Mouse (Mus musculus): ENCODE results near the gene Dst.

Gene Dst

DNA sequence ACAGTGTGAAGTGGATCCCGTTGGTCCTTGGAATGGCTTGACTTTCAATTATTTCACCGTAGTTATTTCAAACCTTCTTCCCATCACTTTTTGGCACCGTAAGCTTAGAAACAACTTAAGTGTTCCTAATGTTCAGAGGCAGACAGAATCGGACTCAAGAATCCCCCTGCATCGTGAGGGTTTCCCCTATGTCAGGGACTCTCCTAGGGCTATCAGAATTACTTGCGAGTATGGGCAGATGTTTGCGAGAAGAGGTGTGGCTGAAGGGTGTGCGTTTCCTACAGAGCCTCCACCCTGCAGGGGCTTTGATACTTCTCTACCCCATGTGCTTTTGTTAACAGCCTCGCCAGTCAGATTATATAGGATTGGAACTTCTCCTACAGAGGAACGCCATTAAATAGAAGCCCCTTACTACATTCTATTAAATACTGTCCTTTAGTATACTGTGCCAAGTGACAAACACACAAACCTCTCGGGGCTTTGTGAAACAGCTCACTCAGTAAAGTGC lies 312.1 kb downstream of the Dst start:
- no peak for DNase-seq (ENCODE audit: low read depth, low spot score)

DNA sequence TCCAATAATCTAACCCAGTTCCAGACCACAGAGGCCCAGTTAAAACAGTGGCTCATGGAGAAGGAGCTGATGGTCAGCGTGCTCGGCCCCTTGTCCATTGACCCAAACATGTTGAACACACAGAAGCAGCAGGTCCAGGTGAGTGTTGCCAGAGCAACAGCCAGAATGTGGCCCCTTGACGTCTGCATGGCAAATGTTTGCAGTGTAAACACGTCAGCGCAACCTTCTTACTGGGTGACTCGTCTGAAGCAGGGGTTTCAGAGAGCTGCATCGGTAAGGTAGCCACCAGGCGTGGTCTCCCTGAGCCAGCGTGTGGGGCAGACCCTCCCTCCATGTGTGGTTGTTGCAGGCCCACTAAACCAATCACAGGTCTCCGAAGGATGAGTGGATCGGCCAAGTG lies 315.8 kb downstream of the Dst start:
- no peak for DNase-seq (ENCODE audit: low read depth, low spot score)

DNA sequence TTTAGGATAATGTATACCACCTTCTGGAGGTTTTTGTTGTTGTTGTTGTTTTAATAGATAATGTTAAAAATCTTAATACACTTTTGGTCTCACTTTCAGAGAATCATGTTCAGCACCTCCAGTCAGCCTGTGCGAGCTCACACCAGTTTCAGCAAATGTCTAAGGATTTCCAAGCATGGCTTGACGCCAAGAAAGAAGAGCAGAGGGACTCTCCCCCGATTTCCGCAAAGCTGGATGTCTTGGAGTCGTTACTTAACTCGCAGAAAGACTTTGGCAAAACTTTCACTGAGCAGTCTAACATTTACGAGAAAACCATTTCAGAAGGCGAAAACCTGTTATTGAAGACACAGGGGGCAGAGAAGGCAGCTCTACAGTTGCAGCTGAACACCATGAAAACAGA lies 319.7 kb downstream of the Dst start:
- DNase-seq (ENCODE audit: low read depth, low spot score) = no peak

DNA sequence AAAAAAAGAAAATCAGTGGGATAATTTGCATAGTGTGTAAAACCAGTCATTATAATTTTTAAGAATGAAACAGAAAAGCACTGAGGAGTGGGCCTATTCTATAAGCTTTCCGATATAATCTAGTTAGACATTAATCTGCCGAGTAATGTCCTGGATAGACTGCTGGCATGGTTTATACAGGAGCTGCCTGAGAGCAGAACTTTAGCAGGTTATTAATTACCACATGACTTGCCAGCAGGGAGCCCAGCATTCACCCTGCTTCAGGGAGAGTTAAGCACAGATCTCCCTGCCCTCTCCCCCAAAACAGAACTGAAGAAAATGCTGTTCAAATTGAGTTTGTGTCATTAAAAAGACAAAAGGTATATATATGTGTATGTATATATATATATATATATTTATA lies 323.0 kb downstream of the Dst start:
- DNase-seq (ENCODE audit: low read depth, low spot score) = no peak

DNA sequence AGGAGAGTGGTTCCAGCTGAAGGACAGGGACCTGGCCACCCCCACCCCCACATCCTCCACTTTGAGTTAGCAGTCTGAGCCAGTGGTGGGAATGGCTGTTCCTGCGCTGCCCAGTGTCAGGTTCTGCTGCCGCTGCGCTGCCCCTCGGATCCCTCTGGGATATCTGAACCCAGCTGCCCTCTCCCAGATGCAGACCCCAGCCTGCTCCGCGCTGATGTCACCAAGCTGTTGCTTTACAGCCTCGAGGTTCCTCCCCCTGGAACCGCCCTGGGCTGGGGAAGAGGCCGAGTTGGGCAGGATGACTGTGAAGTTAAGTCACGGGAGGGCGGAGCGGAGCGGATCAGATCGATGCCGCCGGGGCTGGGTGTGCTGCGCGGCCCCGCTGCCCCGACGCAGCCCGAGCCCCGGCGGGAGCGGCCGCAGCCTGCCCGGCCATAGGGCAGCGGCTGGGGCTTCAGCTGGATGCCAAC lies 328.3 kb downstream of the Dst start:
- DNase-seq (ENCODE audit: low read depth, low spot score) = peak; percentile 68

DNA sequence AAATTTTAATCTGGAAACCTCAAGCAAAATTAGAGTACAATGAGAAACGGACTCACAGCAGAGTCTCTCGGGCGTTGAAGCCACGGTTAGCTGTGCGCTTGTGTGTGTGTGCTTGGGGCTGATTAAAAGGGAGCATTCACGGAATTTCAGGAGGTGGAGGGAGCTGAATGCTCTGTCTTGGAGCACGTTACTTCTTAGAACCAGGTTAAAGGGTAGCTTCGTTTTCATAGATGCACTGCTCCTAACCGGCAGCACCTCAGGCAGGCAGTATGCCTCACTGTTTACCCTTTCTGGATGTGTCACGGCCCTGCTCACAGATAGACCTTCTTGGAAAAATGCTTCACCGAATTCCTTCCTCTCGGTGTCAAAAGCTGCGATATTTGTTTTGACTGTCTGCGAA lies 329.2 kb downstream of the Dst start:
- no peak for DNase-seq (ENCODE audit: low read depth, low spot score)

DNA sequence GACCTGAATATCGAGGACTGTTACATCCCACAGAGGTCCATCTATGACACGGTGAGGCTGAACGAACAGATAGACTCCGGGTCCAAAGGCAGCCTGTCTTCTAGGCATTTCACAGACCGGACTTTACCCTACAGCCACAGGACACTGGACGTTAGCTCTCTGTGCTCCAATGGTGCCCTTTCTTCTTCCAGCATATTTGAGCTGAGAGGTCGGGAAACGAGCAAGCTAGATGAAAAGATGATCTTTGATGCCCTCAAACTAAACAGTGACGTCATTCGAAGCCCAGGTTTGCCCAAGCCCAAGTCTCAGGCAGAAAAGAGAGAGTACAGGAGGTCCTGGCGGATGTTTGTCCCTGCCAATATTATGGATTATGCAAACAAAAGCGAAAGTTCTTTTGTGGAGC lies 329.7 kb downstream of the Dst start:
- DNase-seq (ENCODE audit: low read depth, low spot score) = no peak

DNA sequence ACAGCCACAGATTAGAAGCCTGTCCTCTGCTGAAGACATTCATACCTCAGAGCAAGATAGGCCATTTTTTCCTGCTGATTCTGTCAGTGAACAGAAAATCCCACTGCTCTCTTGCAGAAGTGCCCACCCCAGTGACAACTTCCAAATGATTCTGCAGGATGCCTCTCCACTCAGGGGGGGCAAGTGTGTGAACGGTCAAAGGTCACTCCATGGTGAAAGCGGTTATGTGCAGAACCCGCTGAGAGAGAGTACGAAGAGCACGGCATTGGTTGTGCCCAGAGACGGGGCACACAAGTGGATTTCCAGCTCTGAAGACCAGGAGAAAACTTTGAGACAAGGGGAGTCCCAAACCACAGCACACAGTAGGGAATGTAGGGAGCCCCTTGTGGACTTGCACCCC lies 330.2 kb downstream of the Dst start:
- no peak for DNase-seq (ENCODE audit: low read depth, low spot score)

DNA sequence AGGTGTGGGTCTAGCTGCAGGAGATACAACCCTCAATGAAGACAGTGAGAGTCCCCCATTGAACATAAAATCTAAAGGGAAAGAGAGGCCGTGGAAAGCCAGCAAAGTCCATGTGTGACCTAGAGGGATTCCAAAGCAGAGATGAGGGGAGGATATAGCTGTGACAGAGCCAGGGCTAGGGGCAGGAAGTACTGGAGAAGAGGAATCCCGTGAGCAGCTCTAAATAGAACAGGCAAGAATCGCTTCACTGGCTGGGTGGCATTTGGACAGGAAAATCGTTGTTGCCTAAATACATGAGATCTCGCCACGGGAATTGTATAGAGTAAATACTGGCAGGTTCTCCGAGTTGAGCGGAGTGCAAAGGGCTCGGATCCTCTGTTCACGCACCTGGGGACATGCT lies 336.7 kb downstream of the Dst start:
- DNase-seq (ENCODE audit: low read depth, low spot score) = peak; percentile 28

DNA sequence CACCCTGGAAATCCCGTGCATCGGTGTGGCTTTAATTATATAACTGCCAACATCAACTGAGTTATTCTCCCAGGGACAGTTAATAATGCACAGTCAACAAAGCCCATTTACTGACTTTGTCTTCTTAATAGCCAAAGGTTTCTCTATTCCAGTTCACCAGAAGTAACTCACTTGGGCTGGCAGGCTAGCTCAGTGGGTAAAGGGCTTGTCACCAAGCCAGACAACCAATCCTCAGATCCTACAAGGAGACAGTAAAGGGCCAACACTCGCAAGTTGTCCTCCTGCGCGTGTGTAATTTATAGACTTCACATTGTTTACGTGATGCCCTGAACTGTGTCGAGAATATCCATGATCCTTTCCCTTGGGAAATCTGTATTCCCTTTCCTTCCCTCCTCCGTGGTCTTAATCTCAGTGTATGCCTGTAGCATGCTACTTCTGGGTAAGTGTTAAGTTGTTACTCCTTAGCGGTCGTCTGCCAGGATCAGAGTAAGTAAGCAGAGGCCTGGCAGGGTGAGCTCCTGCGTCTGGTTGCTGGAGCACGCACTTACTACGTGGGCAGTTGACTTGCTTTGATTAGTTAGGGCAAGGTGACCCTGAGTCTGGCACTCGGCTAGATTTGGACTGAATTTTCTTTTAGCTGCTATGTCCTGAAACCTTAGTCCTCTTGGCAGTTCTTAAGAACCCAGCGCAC lies 338.1 kb downstream of the Dst start:
- DNase-seq (ENCODE audit: low read depth, low spot score) = no peak

DNA sequence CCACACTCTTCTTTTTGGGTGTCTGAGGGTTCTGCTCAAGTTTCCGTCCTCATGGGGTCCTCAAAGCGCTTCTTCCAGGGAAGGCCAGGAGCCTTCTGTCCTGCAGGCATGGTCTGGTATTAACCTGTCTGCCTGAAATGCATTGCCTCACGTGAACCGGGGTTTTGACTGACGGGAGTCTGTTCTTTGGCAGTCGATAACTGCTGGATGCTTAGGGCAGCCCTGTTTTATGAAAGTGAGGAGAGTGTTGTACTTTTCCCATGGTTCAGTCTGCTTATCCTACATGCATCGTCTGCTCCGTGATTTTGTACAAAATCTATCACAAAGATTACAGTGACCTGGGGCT lies 338.6 kb downstream of the Dst start:
- no peak for DNase-seq (ENCODE audit: low read depth, low spot score)

DNA sequence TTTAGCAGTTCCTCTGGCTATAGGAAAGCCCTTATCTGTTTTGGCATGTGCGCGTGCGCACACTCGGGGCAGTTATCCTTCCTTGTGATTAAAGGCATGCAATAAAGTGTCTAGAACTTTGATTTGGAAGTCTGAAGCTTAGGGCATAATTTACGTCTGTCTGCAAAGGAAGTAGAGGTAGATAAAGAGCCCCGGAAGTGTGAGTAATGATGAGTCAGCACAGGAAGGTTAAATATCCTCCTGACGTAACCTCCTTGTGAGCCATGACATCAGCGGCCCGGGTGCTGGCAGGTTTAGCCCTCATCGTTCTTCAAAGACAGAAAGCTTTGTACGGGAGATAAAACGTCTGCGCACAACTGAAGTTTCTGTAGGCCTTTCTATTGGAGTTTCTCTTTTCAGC lies 343.1 kb downstream of the Dst start:
- DNase-seq (ENCODE audit: low read depth, low spot score) = peak; percentile 42

DNA sequence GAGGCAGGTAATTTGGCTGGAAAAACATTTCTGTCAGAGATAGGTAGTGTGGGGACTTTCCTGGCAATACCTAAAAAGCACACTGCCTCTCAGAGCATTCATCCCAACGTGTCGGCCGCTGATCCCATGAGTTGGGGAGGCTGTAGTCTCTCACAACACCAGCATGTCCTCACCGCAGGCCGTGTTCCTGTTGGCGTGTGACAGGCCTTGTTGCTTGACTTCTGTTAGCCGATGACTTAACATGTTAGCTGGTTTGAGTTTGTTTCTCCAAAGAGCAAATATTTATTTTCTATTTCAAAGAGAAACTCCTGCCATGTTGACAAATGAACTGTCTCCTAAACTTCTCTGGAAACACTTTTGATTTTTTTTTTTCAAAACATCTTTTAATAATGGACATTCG lies 344.2 kb downstream of the Dst start:
- DNase-seq (ENCODE audit: low read depth, low spot score) = no peak

DNA sequence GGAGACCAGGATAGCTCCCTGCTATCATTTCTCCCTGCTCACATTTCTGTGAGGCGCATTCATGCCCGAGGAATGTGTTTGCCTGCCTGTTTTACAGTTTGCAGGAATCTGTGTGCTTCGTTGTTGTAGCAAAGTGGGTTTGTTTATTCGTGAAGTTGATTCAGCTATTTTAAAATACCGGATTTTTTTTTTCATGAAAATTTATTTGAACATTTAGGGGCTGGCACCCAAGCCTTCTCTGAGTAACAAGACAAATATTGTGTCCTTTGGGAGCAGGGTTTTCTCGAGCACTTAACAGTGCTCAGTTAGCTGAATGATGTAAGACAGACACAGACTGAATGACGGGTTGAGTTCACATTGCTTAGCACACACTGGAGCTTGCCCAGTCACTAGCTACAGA lies 345.9 kb downstream of the Dst start:
- DNase-seq (ENCODE audit: low read depth, low spot score) = no peak

DNA sequence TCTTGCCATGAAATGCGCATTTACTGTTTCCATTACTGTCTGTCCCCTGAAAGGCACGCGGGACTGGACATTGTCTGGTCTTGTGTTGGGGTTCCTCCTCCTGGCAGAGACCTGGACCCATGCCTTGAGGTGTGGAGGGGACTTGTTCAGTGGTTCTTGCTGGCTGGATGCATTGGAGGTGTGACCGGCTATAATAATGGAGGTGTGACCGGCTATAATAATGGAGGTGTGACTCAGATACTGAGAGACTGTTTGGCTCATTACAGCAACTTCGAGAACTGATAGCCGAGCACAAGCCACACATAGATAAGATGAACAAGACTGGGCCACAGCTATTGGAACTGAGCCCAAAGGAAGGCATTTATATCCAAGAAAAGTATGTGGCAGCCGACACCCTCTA lies 351.9 kb downstream of the Dst start:
- DNase-seq (ENCODE audit: low read depth, low spot score) = no peak

DNA sequence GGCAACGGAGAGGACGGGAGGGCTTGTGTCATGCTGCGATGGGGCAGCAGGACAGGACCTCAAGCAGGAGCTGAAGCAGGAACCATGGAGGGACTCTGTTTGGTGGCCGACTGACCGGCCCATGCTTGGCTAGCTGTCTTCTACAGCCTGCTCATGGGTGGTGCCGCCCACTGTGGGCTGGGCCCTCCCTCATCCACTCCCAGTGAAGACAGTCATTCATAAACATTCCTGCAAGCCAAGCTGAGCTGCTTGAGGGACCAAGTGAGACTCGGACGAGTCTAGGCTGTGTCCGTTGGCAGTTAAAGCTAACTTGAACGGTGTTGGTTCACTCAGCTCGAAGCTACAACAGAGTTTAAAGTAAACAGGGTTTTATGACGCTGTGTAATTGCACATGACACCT lies 353.0 kb downstream of the Dst start:
- no peak for DNase-seq (ENCODE audit: low read depth, low spot score)

DNA sequence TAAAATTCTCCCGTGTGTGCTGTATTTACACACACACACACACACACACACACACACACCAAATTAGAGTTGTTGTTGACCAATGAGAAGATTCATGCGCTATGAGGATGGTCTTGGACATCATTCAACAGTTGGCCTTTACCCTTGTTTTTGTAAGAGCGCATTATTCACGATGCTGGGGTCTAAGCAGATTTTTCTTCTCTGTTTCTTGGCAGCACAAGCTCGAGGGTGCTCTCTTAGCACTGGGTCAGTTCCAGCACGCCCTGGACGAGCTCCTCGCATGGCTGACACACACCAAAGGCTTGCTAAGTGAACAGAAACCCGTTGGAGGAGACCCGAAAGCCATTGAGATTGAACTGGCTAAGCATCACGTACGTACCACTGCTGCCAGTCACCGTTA lies 360.5 kb downstream of the Dst start:
- DNase-seq (ENCODE audit: low read depth, low spot score) = no peak

DNA sequence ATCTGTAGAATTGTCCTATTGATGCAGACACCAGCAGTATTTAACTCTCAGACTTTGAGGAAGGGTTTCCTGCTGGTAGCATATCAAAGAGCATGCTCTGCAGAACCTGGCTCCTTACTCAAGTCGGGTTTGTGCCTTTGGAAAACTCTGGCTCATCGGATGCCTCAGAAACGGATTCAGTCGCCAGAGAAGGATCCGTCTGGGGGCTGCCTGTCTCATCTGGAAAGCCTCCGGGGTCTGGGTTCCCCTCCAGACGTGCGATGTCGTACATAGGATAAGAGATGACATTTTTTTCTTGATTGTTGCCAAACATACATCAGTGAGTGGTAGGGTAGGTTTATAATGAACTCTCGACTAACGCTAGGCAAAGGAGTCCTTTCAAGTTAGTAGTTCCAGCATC lies 361.6 kb downstream of the Dst start:
- DNase-seq (ENCODE audit: low read depth, low spot score) = no peak

DNA sequence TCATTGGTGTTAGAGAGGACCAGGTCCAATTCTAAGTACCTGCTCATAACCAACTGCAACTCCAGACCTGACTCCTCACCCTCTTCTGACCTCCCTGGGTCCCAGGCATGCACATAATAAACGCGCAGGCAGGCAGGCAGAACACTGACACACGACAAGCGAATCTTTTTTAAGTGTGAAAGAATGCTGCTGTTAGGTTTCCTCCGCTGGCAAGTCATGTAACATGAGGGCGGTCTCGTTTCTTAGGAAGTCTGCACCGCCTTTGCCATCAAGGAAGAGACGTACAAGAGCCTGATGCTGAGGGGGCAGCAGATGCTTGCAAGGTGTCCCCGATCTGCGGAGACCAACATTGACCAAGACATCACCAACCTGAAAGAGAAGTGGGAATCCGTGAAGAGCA lies 365.9 kb downstream of the Dst start:
- no peak for DNase-seq (ENCODE audit: low read depth, low spot score)

DNA sequence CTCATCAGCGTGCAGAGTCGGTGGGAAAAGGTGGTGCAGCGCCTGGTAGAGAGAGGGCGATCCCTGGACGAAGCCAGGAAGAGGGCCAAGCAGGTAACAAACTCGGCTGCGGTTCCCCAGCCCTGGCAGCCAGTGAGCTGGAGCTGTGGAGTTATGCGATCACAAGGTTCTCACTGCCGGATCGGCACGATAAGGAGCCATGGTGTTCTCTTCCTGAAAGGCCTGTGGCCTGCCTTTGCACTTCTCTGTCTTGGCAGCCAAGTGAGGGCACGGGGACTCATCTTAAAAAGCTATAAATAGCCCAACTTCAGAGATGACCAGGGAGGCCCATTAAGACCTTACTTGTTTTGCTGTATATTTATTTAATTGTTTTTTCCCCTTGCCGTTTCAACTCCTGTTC lies 367.8 kb downstream of the Dst start:
- DNase-seq (ENCODE audit: low read depth, low spot score) = no peak

DNA sequence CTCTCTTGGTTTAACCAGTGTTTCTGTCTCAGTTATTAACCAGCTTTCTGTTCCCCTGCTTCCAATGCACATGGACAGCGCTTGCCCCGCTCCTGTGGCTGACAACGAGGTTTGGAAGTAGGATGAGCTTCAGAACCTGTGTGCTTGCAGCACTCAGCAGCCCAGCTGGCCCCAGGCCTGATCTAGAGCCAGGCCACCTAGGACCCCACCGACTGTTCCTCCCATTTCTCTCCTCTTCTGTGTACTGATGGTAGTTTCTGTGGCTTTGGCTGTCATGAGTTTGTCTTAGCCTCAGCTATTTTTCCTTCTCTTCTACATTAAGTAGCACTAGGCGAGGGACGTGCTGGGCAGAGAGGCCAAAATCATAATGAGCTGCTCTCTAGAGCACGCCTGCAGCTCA lies 368.7 kb downstream of the Dst start:
- DNase-seq (ENCODE audit: low read depth, low spot score) = no peak

DNA sequence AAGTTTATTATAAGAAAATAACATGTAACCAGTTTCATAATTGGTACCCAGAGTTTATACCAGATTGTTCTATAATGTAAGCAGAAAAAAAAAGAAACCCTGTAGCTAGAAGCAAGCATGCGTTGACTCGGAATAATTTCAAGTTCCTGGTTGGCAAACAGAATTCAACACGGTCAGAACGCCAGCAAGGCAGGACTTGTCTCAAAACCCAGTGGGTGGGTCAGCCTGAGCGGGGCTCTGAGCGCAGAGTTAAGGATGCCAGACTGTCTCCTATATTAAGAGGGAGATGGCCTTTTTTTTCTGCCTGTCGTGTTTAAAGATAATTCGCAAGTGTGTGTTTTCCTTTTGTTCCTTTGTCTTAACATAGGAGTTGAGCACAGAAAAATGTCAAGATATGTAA lies 369.2 kb downstream of the Dst start:
- no peak for DNase-seq (ENCODE audit: low read depth, low spot score)

DNA sequence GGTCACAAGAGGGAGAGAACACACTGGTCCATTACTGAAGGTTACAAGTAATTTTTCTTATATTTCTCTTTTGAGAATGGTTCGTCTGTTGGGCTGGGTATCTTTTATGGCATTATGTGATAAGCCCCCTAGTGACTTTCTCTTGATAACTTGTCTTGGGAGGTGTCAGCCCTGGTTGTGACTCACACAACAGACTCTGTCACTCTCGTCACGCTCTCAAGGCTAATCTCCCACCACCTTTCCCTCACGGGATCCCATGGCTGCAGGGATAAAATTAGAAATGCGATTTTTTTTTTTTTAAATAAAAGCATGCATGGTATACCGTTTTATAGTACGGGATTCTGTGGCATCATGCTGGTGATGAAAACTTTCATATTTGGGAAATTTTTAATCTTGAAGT lies 375.5 kb downstream of the Dst start:
- no peak for DNase-seq (ENCODE audit: low read depth, low spot score)

DNA sequence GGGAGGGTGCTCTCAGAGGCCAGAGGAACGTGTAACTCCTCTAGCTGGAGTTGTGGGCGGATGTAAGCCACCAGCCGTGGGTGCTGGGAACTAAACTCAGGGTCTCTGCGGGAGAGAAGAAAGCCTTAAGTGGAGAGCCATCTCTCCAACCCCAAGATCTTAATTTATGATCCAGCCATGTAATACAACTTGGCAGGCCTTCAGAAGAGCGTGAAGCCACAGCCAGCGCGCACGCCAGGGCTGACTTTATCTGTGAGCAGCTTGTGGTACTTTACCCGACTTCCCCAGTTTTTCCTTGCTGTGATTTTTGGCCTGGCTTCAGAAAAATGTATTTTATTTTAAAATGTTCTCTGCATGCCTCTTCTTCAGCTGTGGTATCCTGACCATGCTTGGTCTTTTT lies 377.0 kb downstream of the Dst start:
- DNase-seq (ENCODE audit: low read depth, low spot score) = no peak

All from R1 (cell line).